Mouse (Mus musculus): ENCODE results near the gene Lnx1. TPM values are rescaled to one million over a fixed set of nuclear protein-coding genes. Genes with fewer than 3 reads are reported as not detected.

Lnx1 gene
- polyA plus RNA-seq, 1 experiment: 0.05 TPM

DNA sequence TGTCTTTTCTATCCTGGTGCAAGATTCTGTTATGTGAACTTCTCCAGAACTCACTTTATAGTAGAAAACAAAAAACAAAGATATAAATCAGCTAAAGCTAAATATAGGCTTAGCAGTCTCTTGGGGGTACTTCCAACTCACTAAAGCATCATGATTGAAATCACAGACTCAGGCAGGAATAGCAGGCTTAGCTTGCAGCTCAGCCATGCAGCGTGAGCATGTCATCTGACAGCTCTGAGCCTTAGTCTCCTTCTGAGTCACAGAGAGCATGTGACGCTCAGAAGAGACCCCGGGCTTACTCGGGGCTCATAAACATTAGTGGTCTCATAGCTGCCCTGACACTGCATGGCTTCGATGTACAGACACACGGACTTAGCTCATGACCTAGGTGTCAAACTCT, 100.7 kb downstream of the Lnx1 start:
- Histone ChIP-seq H3ac (ENCODE audit: control insufficient read depth, insufficient read length) (no peak overlapping the region), H3K79me2 (ENCODE audit: control insufficient read depth, insufficient read depth) (no peaks in the 10 kb centered on the region), H3K27me3 (ENCODE audit: control insufficient read depth, insufficient read depth, insufficient read length) (no peaks in the 10 kb centered on the region), H3K4me3 (no peak overlapping the region), H3K4me2 (ENCODE audit: low read depth) (no peak overlapping the region), H3K36me3 (ENCODE audit: control insufficient read depth, insufficient read depth) (peaks cover 6% of the 10 kb centered on the region)
- TF ChIP-seq MYOD1 (IDR thresholded peaks at IDR 0.05; ENCODE audit: control insufficient read depth in 1 of 3, insufficient read length in 2 of 3, low read depth in 2 of 3): no peak
- TF ChIP-seq POLR2AphosphoS2 (IDR thresholded peaks at IDR 0.05; ENCODE audit: insufficient read length, low read depth): no peak
- no peak for TF ChIP-seq MYOG (IDR thresholded peaks at IDR 0.05; ENCODE audit: control insufficient read depth in 1 of 3, insufficient read depth in 1 of 3, insufficient read length in 2 of 3, low read depth in 2 of 3)
- no peak for TF ChIP-seq MAX (IDR thresholded peaks at IDR 0.05; ENCODE audit: low read depth)
- TF ChIP-seq USF1 (IDR thresholded peaks at IDR 0.05; ENCODE audit: low read depth): no peak
- TF ChIP-seq E2F4 (IDR thresholded peaks at IDR 0.05; ENCODE audit: insufficient read depth): no peak
- no peak for TF ChIP-seq TCF3 (IDR thresholded peaks at IDR 0.05; ENCODE audit: insufficient read length, low read depth)
- TF ChIP-seq SRF (IDR thresholded peaks at IDR 0.05; ENCODE audit: control insufficient read depth, insufficient read length, low read depth): no peak
- no peak for TF ChIP-seq POLR2A (IDR thresholded peaks at IDR 0.05; ENCODE audit: insufficient read length, low read depth)
- TF ChIP-seq REST (IDR thresholded peaks at IDR 0.05; ENCODE audit: insufficient read depth, insufficient read length): no peak
- TF ChIP-seq TCF12 (IDR thresholded peaks at IDR 0.05; ENCODE audit: insufficient read depth, poor library complexity, severe bottlenecking): no peak
- TF ChIP-seq CEBPB (IDR thresholded peaks at IDR 0.05; ENCODE audit: insufficient read depth, poor library complexity, severe bottlenecking): no peak

DNA sequence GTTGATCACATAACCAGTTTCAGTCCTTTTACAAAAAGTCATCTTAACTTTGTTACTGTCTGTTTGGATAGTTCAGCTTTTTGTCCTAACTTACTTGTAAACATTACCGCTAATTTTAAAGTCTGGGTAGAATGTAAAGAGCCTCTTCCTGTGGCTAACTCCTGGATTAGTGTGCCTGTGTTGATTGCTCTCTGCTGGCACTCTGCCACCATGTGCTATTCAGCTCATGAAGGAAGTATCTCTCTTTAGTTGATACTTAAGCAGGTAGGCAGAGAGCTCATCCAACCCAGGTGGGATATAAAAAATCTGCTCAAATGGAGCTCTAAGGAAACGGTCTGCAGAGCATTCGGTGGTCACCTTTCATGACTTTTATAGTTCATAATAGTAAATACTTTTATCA, 101.5 kb downstream of the Lnx1 start:
- no peak for TF ChIP-seq USF1 (IDR thresholded peaks at IDR 0.05; ENCODE audit: low read depth)
- Histone ChIP-seq H3K79me2 (ENCODE audit: control insufficient read depth, insufficient read depth) (no peaks in the 10 kb centered on the region), H3K27me3 (ENCODE audit: control insufficient read depth, insufficient read depth, insufficient read length) (no peaks in the 10 kb centered on the region), H3K4me3 (no peak overlapping the region), H3K36me3 (ENCODE audit: control insufficient read depth, insufficient read depth) (peaks cover 6% of the 10 kb centered on the region), H3K4me2 (ENCODE audit: low read depth) (no peak overlapping the region), H3ac (ENCODE audit: control insufficient read depth, insufficient read length) (no peak overlapping the region)

DNA sequence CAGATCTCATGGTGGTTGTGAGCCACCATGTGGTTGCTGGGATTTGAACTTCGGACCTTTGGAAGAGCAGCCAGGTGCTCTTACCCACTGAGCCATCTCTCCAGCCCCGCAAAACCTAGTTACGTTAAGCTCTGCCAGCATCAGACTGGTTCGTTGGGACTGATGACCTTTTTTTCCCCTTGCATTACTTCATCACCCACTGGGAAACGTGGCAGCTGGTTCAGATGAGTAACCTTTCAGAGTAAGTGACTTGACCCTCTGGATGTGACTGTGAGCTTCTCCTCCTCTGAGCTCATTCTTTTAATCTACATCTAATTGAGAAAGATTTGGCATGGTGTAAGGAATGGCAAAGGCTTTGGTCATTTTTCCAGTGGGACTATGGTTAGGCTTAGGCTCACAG, 102.7 kb downstream of the Lnx1 start:
- no peaks in the 10 kb centered on the region for H3K27me3 ChIP-seq (ENCODE audit: control insufficient read depth, insufficient read depth, insufficient read length)
- TF ChIP-seq REST (IDR thresholded peaks at IDR 0.05; ENCODE audit: insufficient read depth, insufficient read length) (no peak), SRF (IDR thresholded peaks at IDR 0.05; ENCODE audit: control insufficient read depth, insufficient read length, low read depth) (no peak), MYOG (IDR thresholded peaks at IDR 0.05; ENCODE audit: control insufficient read depth in 1 of 3, insufficient read depth in 1 of 3, insufficient read length in 2 of 3, low read depth in 2 of 3) (no peak), E2F4 (IDR thresholded peaks at IDR 0.05; ENCODE audit: insufficient read depth) (no peak), POLR2A (IDR thresholded peaks at IDR 0.05; ENCODE audit: insufficient read length, low read depth) (no peak)
- no peak overlapping the region for H3ac ChIP-seq (ENCODE audit: control insufficient read depth, insufficient read length)
- H3K79me2 ChIP-seq (ENCODE audit: control insufficient read depth, insufficient read depth): no peaks in the 10 kb centered on the region
- no peak overlapping the region for H3K4me2 ChIP-seq (ENCODE audit: low read depth)
- no peak overlapping the region for H3K4me3 ChIP-seq
- H3K36me3 ChIP-seq (ENCODE audit: control insufficient read depth, insufficient read depth): peaks cover 9% of the 10 kb centered on the region

DNA sequence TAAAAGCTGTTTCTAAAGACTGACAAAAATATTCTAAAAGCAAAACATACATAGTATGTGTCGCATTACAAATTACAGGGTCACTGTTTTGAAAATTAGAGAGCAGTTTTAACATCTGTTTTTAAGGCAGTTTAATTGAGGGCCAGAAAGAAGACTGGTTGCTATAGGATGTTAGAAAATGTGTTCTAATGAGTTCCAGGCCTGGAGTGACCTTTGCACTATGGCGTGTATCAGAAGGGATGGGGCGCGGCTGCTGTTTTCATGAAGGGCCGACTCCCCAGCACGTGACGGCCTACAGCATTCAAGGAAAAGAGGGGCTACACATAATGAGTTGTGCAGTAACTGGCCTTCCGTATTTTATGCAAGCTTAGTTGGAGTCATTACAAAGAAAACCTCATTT, 109.6 kb downstream of the Lnx1 start:
- Histone ChIP-seq H3ac (ENCODE audit: control insufficient read depth, insufficient read length) (no peak overlapping the region), H3K27me3 (ENCODE audit: control insufficient read depth, insufficient read depth, insufficient read length) (no peaks in the 10 kb centered on the region), H3K79me2 (ENCODE audit: control insufficient read depth, insufficient read depth) (no peaks in the 10 kb centered on the region), H3K4me3 (no peak overlapping the region), H3K36me3 (ENCODE audit: control insufficient read depth, insufficient read depth) (peaks cover 34% of the 10 kb centered on the region), H3K4me2 (ENCODE audit: low read depth) (no peak overlapping the region)
- TF ChIP-seq TCF12 (IDR thresholded peaks at IDR 0.05; ENCODE audit: insufficient read depth, poor library complexity, severe bottlenecking) (no peak), E2F4 (IDR thresholded peaks at IDR 0.05; ENCODE audit: insufficient read depth) (no peak), POLR2AphosphoS2 (IDR thresholded peaks at IDR 0.05; ENCODE audit: insufficient read length, low read depth) (no peak), REST (IDR thresholded peaks at IDR 0.05; ENCODE audit: insufficient read depth, insufficient read length) (no peak), MAX (IDR thresholded peaks at IDR 0.05; ENCODE audit: low read depth) (no peak), CEBPB (IDR thresholded peaks at IDR 0.05; ENCODE audit: insufficient read depth, poor library complexity, severe bottlenecking) (no peak)

DNA sequence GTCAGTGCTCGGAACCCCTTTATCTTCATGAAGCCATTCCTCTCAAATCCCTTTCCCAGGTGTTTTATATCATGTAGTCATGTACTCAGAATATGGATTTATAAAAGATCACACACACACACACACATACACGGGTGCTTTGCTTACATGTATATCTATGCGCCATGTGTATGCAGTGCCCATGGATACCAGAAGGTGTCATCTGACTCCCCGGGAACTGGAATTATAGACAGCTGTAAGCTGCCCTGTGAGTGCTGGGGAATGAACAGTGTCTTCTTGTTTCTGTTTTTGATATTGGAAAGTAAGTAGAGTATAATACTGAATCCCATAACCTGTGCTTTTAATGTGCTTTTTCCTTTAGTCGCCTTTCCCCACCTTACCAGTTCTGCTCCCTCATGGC, 111.3 kb downstream of the Lnx1 start:
- Histone ChIP-seq H3ac (ENCODE audit: control insufficient read depth, insufficient read length) (no peak overlapping the region), H3K4me3 (no peak overlapping the region), H3K27me3 (ENCODE audit: control insufficient read depth, insufficient read depth, insufficient read length) (no peaks in the 10 kb centered on the region), H3K4me2 (ENCODE audit: low read depth) (no peak overlapping the region), H3K79me2 (ENCODE audit: control insufficient read depth, insufficient read depth) (no peaks in the 10 kb centered on the region), H3K36me3 (ENCODE audit: control insufficient read depth, insufficient read depth) (peaks cover 36% of the 10 kb centered on the region)
- no peak for TF ChIP-seq REST (IDR thresholded peaks at IDR 0.05; ENCODE audit: insufficient read depth, insufficient read length)
- TF ChIP-seq USF1 (IDR thresholded peaks at IDR 0.05; ENCODE audit: low read depth): no peak
- no peak for TF ChIP-seq POLR2AphosphoS2 (IDR thresholded peaks at IDR 0.05; ENCODE audit: insufficient read length, low read depth)
- no peak for TF ChIP-seq CEBPB (IDR thresholded peaks at IDR 0.05; ENCODE audit: insufficient read depth, poor library complexity, severe bottlenecking)
- no peak for TF ChIP-seq TCF12 (IDR thresholded peaks at IDR 0.05; ENCODE audit: insufficient read depth, poor library complexity, severe bottlenecking)
- no peak for TF ChIP-seq SRF (IDR thresholded peaks at IDR 0.05; ENCODE audit: control insufficient read depth, insufficient read length, low read depth)
- no peak for TF ChIP-seq TCF3 (IDR thresholded peaks at IDR 0.05; ENCODE audit: insufficient read length, low read depth)
- no peak for TF ChIP-seq E2F4 (IDR thresholded peaks at IDR 0.05; ENCODE audit: insufficient read depth)
- TF ChIP-seq MAX (IDR thresholded peaks at IDR 0.05; ENCODE audit: low read depth): no peak
- TF ChIP-seq POLR2A (IDR thresholded peaks at IDR 0.05; ENCODE audit: insufficient read length, low read depth): no peak
- TF ChIP-seq MYOD1 (IDR thresholded peaks at IDR 0.05; ENCODE audit: control insufficient read depth in 1 of 3, insufficient read length in 2 of 3, low read depth in 2 of 3): no peak
- no peak for TF ChIP-seq MYOG (IDR thresholded peaks at IDR 0.05; ENCODE audit: control insufficient read depth in 1 of 3, insufficient read depth in 1 of 3, insufficient read length in 2 of 3, low read depth in 2 of 3)

Data from myocyte (in vitro differentiated cells).